Mouse (Mus musculus) mesoderm, embryonic 11.5 days (tissue): ENCODE results near the gene Ccr7.

Experiments used
- DNase-seq: peaks from one replicate; pipeline ENCODE4 v3.0.0-alpha.2; 2012; ENCODE audit warnings: low read depth, low spot score

The Ccr7 gene

GRCm38 (mm10) chr11:99137385-99137784 is 17.5 kb downstream of the Ccr7 start:
- DNase-seq: no peak

GRCm38 (mm10) chr11:99136961-99137360 is 17.9 kb downstream of the Ccr7 start:
- no peak for DNase-seq

- no peak for DNase-seq
Measured at GRCm38 (mm10) chr11:99136361-99136760, 18.5 kb downstream of the Ccr7 start.

- no peak for DNase-seq
Measured at GRCm38 (mm10) chr11:99135047-99135440, 19.8 kb downstream of the Ccr7 start.

GRCm38 (mm10) chr11:99134266-99135046 is 20.4 kb downstream of the Ccr7 start:
- no peak for DNase-seq

- no peak for DNase-seq
Measured at GRCm38 (mm10) chr11:99133285-99133897, 21.5 kb downstream of the Ccr7 start.

- peak; percentile 87 for DNase-seq
Measured at GRCm38 (mm10) chr11:99132091-99132730, 22.7 kb downstream of the Ccr7 start.

- no peak for DNase-seq
Measured at GRCm38 (mm10) chr11:99131463-99131840, 23.4 kb downstream of the Ccr7 start.

- no peak for DNase-seq
Measured at GRCm38 (mm10) chr11:99130736-99131462, 24.0 kb downstream of the Ccr7 start.

- DNase-seq: no peak
Measured at GRCm38 (mm10) chr11:99129287-99129686, 25.6 kb downstream of the Ccr7 start.

- no peak for DNase-seq
Measured at GRCm38 (mm10) chr11:99127785-99128682, 26.8 kb downstream of the Ccr7 start.

- no peak for DNase-seq
Measured at GRCm38 (mm10) chr11:99126482-99127253, 28.2 kb downstream of the Ccr7 start.

GRCm38 (mm10) chr11:99124635-99125029 is 30.2 kb downstream of the Ccr7 start:
- no peak for DNase-seq

- DNase-seq: peak; percentile 64
Measured at GRCm38 (mm10) chr11:99123977-99124634, 30.8 kb downstream of the Ccr7 start.

GRCm38 (mm10) chr11:99122703-99123102 is 32.2 kb downstream of the Ccr7 start:
- no peak for DNase-seq

GRCm38 (mm10) chr11:99121218-99121631 is 33.7 kb downstream of the Ccr7 start:
- no peak for DNase-seq

- no peak for DNase-seq
Measured at GRCm38 (mm10) chr11:99120524-99121217, 34.2 kb downstream of the Ccr7 start.

GRCm38 (mm10) chr11:99118963-99119362 is 35.9 kb downstream of the Ccr7 start:
- DNase-seq: no peak

GRCm38 (mm10) chr11:99118420-99118819 is 36.5 kb downstream of the Ccr7 start:
- DNase-seq: no peak
